Mouse (Mus musculus) olfactory bulb, adult 2 months (tissue): ENCODE data around the gene Cyp2s1. TPM values are rescaled to one million over a fixed set of nuclear protein-coding genes. Genes with fewer than 3 reads are reported as not detected.

ENCODE experiments used
- H3K27ac ChIP-seq: fragments of 200-500 bp; 2 replicates; pipeline ENCODE4 v1.5.1; 2012; ENCODE audit warnings: low read depth, low read length; ENCODE audit not compliant: insufficient read depth
- H3K4me1 ChIP-seq: fragments of 200-500 bp; 2 replicates; pipeline ENCODE4 v1.6.1; 2012; ENCODE audit warnings: low read length; ENCODE audit not compliant: control insufficient read depth, insufficient read depth
- H3K4me3 ChIP-seq: fragments of 200-500 bp; 2 replicates; pipeline ENCODE4 v1.5.1; 2012; ENCODE audit warnings: mild to moderate bottlenecking, low read depth, low read length, moderate library complexity; ENCODE audit not compliant: insufficient read depth
- CTCF ChIP-seq: fragments of 200-500 bp; IDR thresholded peaks from 2 replicates; pipeline ENCODE4 v1.5.1; 2012; ENCODE audit warnings: low read depth, mild to moderate bottlenecking, low read length, moderate library complexity; ENCODE audit not compliant: insufficient read depth
- POLR2A ChIP-seq: fragments of 200-500 bp; IDR thresholded peaks from 2 replicates; pipeline ENCODE4 v1.6.1; 2012; ENCODE audit warnings: mild to moderate bottlenecking, low read depth, low read length, moderate library complexity; ENCODE audit not compliant: insufficient read depth
- WGBS: fragments of 180-500 bp; shearing (Covaris S2); methylation state at CpG from one replicate; pipeline ENCODE4 v1.1.7; 2018; 5-methylcytosine and 5-hydroxymethylcytosine counted together
- polyA plus RNA-seq: library from polyadenylated mRNA; stranded (reverse); fragments of >200 nt; gene quantifications from 2 replicates; pipeline ENCODE4 v1.2.4, GENCODE M21; 2012; ENCODE audit warnings: low replicate concordance; ENCODE audit not compliant: missing spikeins, insufficient read depth, insufficient read length

Cyp2s1 gene
- polyA plus RNA-seq, 1 experiment = not detected

GRCm38 (mm10) chr7:25753643-25754438 is 62.9 kb downstream of the Cyp2s1 start:
- Histone ChIP-seq H3K4me1 (0 out of 2 replicates have a peak, but pooled peaks cover 3% of the 10 kb centered on the region), H3K27ac (peak overlapping the region; percentile 87), H3K4me3 (peak overlapping the region; percentile 81)
- TF ChIP-seq CTCF = no peak; the same call in 1 of the 2 replicates
- TF ChIP-seq POLR2A = no peak
- WGBS = under 1% methylated on average over 46 of the region's 46 CpGs

- TF ChIP-seq CTCF (no peak), POLR2A (no peak)
- H3K4me3 ChIP-seq = no peak overlapping the region
- 0 out of 2 replicates have a peak, but pooled peaks cover 3% of the 10 kb centered on the region for H3K4me1 ChIP-seq
- H3K27ac ChIP-seq = no peak overlapping the region
Measured at GRCm38 (mm10) chr7:25753076-25753475, 63.6 kb downstream of the Cyp2s1 start.

Other genes starting within 250 kb of the Cyp2s1 start
- gene Erich4, start 201.0 kb downstream of the Cyp2s1 start, polyA plus RNA-seq = not detected in 2 replicates
- not detected in 2 replicates for gene Dmac2, start 197.5 kb downstream of the Cyp2s1 start, polyA plus RNA-seq
- not detected in 2 replicates for gene B3gnt8, start 190.3 kb downstream of the Cyp2s1 start, polyA plus RNA-seq
- gene Bckdha, start 157.9 kb downstream of the Cyp2s1 start, polyA plus RNA-seq = not detected in 2 replicates
- gene Exosc5, start 157.7 kb downstream of the Cyp2s1 start, polyA plus RNA-seq = not detected in 2 replicates
- not detected in 2 replicates for gene Tmem91, start 141.7 kb downstream of the Cyp2s1 start, polyA plus RNA-seq
- gene B9d2, start 136.1 kb downstream of the Cyp2s1 start, polyA plus RNA-seq = not detected in 2 replicates
- not detected in 2 replicates for gene Tgfb1, start 129.9 kb downstream of the Cyp2s1 start, polyA plus RNA-seq
- not detected in 2 replicates for gene Ccdc97, start 97.8 kb downstream of the Cyp2s1 start, polyA plus RNA-seq
- 160 TPM in 1 of 2 replicates, not detected in the other for gene Hnrnpul1, start 62.2 kb downstream of the Cyp2s1 start, polyA plus RNA-seq
- not detected in 2 replicates for gene Axl, start 28.2 kb downstream of the Cyp2s1 start, polyA plus RNA-seq
- not detected in 2 replicates for gene Cyp2b10, start 80.7 kb upstream of the Cyp2s1 start, polyA plus RNA-seq
- gene Cyp2b13, start 244.6 kb upstream of the Cyp2s1 start, polyA plus RNA-seq = not detected in 2 replicates